Mouse (Mus musculus) forebrain, postnatal 0 days (tissue): ENCODE data around the gene Jmjd7. TPM values are rescaled to one million over a fixed set of nuclear protein-coding genes. Genes with fewer than 3 reads are reported as not detected.

Experiments
- ATAC-seq: fragments of 200-750 bp; cut with Nextera tagmentation; 2 replicates; pipeline ENCODE4 v1.8.0; 2017; ENCODE audit warnings: mild to moderate bottlenecking, moderate library complexity
- DNase-seq: peaks from one replicate; pipeline ENCODE4 v3.0.0-alpha.2; 2015
- H3K27ac ChIP-seq: fragments of 300-500 bp; sonication (generic); 2 replicates; pipeline ENCODE4 v1.5.1; 2014; ENCODE audit warnings: low read depth, mild to moderate bottlenecking, antibody characterized with exemption, low read length, moderate library complexity, mixed read lengths
- H3K27me3 ChIP-seq: fragments of 300-500 bp; sonication (generic); 2 replicates; pipeline ENCODE4 v1.6.1; 2014; ENCODE audit warnings: mild to moderate bottlenecking, low read length, mixed read lengths; ENCODE audit not compliant: insufficient read depth
- H3K36me3 ChIP-seq: fragments of 300-500 bp; sonication (generic); 2 replicates; pipeline ENCODE4 v1.6.1; 2014; ENCODE audit warnings: mild to moderate bottlenecking, moderate library complexity; ENCODE audit not compliant: insufficient read depth
- H3K4me1 ChIP-seq: fragments of 300-500 bp; sonication (generic); 2 replicates; pipeline ENCODE4 v1.6.1; 2014; ENCODE audit warnings: antibody characterized with exemption; ENCODE audit not compliant: insufficient read depth
- H3K4me2 ChIP-seq: fragments of 300-500 bp; sonication (generic); 2 replicates; pipeline ENCODE4 v1.6.1; 2014; ENCODE audit warnings: low read depth, mild to moderate bottlenecking, moderate library complexity
- H3K4me3 ChIP-seq: fragments of 300-500 bp; sonication (generic); 2 replicates; pipeline ENCODE4 v1.5.1; 2014; ENCODE audit warnings: low read depth, low read length, mixed read lengths
- H3K9ac ChIP-seq: fragments of 300-500 bp; sonication (generic); 2 replicates; pipeline ENCODE4 v1.6.1; 2014; ENCODE audit warnings: mild to moderate bottlenecking
- H3K9me3 ChIP-seq: fragments of 300-500 bp; sonication (generic); 2 replicates; pipeline ENCODE4 v1.6.1; 2016; ENCODE audit warnings: low read length
- CTCF ChIP-seq: sonication (generic); IDR thresholded peaks from 2 replicates; pipeline ENCODE4 v1.5.1; 2016; ENCODE audit warnings: antibody characterized with exemption, control low read depth, low read depth
- WGBS: fragments of 180-500 bp; shearing (Covaris S2); extraction: QIAGEN DNeasy Blood & Tissue Kit; methylation state at CpG from one replicate; pipeline ENCODE4 v1.1.7; 2014; 5-methylcytosine and 5-hydroxymethylcytosine counted together
- polyA plus RNA-seq: library from polyadenylated mRNA; unstranded; fragments of >200 nt; fragmentation: Nextera tagmentation; extraction: Ambion mirVana; gene quantifications from 2 replicates; pipeline ENCODE4 v1.2.1, GENCODE M21; 2015
- total RNA-seq: library from RNA; depleted of rRNA; stranded (reverse); fragments of >200 nt; gene quantifications from 2 replicates; pipeline ENCODE4 v1.2.3, GENCODE M21; 2014

Gene Jmjd7
- total and polyA plus RNA-seq, 2 experiments from 2014 or later, result 14.6 to 16.9 TPM

- no peak for TF ChIP-seq CTCF
- no peak overlapping the region for H3K4me3 ChIP-seq
- no peaks in the 10 kb centered on the region for H3K27me3 ChIP-seq
- no peak overlapping the region for H3K27ac ChIP-seq
- H3K36me3 ChIP-seq, result no peaks in the 10 kb centered on the region
- WGBS, result 84% methylated on average over 4 of the region's 4 CpGs
- no peaks in the 10 kb centered on the region for H3K9me3 ChIP-seq
- DNase-seq, result no peak
- no peaks in the 10 kb centered on the region for H3K4me1 ChIP-seq
- H3K9ac ChIP-seq, result no peak overlapping the region
- no peak overlapping the region for H3K4me2 ChIP-seq
- no peak for ATAC-seq
Observed at GRCm38 (mm10) chr2:120058818-120059217, 31.5 kb downstream of the Jmjd7 start.

DNA sequence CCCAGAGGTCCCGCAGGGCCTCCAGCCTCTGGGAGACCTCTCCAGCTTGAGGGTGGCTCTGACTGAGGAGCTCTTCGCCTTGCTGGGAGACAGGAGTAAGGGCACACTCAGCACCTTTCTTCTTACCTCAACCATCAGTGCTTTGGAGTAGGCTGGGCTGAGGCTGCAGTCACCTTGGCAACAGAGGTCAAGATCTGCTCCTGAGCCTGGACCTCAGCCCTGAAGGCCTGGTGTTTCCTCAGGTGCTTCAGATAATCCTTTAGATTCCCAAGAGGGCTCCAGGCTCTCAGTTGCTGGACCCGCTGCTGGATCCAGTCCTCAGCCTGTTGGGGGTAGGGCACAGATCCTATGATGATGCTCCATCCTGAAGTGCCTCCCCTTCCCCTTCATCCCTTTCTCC lies 32.2 kb downstream of the Jmjd7 start:
- no peak for TF ChIP-seq CTCF
- ATAC-seq (no peak), DNase-seq (no peak)
- no peak overlapping the region for H3K4me3 ChIP-seq
- H3K36me3 ChIP-seq, result no peaks in the 10 kb centered on the region
- H3K4me2 ChIP-seq, result no peak overlapping the region
- H3K9me3 ChIP-seq, result no peaks in the 10 kb centered on the region
- 95% methylated on average over 3 of the region's 3 CpGs for WGBS
- no peak overlapping the region for H3K9ac ChIP-seq
- no peaks in the 10 kb centered on the region for H3K27me3 ChIP-seq
- H3K4me1 ChIP-seq, result no peaks in the 10 kb centered on the region
- H3K27ac ChIP-seq, result no peak overlapping the region

GRCm38 (mm10) chr2:120060190-120060589 lies 32.9 kb downstream of the Jmjd7 start:
- no peak for ATAC-seq
- no peak overlapping the region for H3K9ac ChIP-seq
- WGBS, result 69% methylated on average over 6 of the region's 6 CpGs

GRCm38 (mm10) chr2:120060651-120061050 lies 33.4 kb downstream of the Jmjd7 start:
- Histone ChIP-seq H3K4me2 (no peak overlapping the region), H3K9me3 (no peaks in the 10 kb centered on the region), H3K4me3 (no peak overlapping the region), H3K9ac (no peak overlapping the region), H3K36me3 (no peaks in the 10 kb centered on the region), H3K4me1 (no peaks in the 10 kb centered on the region), H3K27ac (no peak overlapping the region), H3K27me3 (no peaks in the 10 kb centered on the region)
- DNase-seq (no peak), ATAC-seq (no peak)
- TF ChIP-seq CTCF, result no peak
- WGBS, result 80% methylated on average over 9 of the region's 9 CpGs

More at GRCm38 (mm10) chr2:120060190-120060589, 32.9 kb downstream of the Jmjd7 start:
- no peaks in the 10 kb centered on the region for H3K27me3 ChIP-seq
- H3K27ac ChIP-seq, result no peak overlapping the region
- H3K4me1 ChIP-seq, result no peaks in the 10 kb centered on the region
- no peaks in the 10 kb centered on the region for H3K36me3 ChIP-seq
- H3K4me2 ChIP-seq, result no peak overlapping the region
- H3K9me3 ChIP-seq, result no peaks in the 10 kb centered on the region
- no peak overlapping the region for H3K4me3 ChIP-seq
- no peak for DNase-seq
- no peak for TF ChIP-seq CTCF

GRCm38 (mm10) chr2:120062248-120062647 lies 35.0 kb downstream of the Jmjd7 start:
- H3K36me3 ChIP-seq, result no peaks in the 10 kb centered on the region
- H3K4me1 ChIP-seq, result no peaks in the 10 kb centered on the region
- H3K4me3 ChIP-seq, result no peak overlapping the region
- H3K27ac ChIP-seq, result no peak overlapping the region
- no peak overlapping the region for H3K4me2 ChIP-seq
- no peaks in the 10 kb centered on the region for H3K27me3 ChIP-seq
- TF ChIP-seq CTCF, result no peak
- no peak overlapping the region for H3K9ac ChIP-seq
- no peaks in the 10 kb centered on the region for H3K9me3 ChIP-seq
- 84% methylated on average over 8 of the region's 8 CpGs for WGBS
- no peak for ATAC-seq
- DNase-seq, result no peak

GRCm38 (mm10) chr2:120064639-120065038 lies 37.4 kb downstream of the Jmjd7 start:
- Histone ChIP-seq H3K36me3 (no peaks in the 10 kb centered on the region), H3K4me3 (no peak overlapping the region), H3K9me3 (no peaks in the 10 kb centered on the region), H3K4me1 (peaks cover 4% of the 10 kb centered on the region; the same call in 1 of the 2 replicates), H3K27me3 (no peaks in the 10 kb centered on the region), H3K4me2 (no peak overlapping the region), H3K27ac (no peak overlapping the region), H3K9ac (no peak overlapping the region)
- TF ChIP-seq CTCF, result peak; percentile 32; the same call in 1 of the 2 replicates
- no peak for DNase-seq
- ATAC-seq, result no peak
- WGBS, result 87% methylated on average over 6 of the region's 6 CpGs

DNA sequence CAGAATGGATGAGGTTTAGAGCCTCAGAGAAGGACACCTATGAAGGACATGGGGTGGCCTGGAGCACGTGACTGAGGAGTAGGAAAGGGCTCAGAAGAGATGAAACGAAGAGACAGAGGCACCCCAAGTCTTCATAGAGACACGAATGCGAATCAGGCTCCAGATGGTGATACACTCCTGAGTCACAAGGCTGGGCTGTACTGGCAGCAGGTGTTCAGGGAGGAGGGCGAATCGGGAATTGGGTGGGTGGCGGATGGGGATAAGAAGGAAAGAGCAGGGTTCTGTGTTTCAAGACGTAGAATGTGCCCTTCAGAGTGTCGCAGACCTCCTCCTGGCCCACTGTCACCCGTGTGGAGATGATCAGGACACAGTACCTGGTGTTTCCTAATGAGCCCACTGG lies 38.0 kb downstream of the Jmjd7 start:
- H3K4me2 ChIP-seq, result no peak overlapping the region
- no peaks in the 10 kb centered on the region for H3K36me3 ChIP-seq
- H3K4me3 ChIP-seq, result no peak overlapping the region
- H3K9ac ChIP-seq, result no peak overlapping the region
- no peak overlapping the region for H3K27ac ChIP-seq
- DNase-seq (no peak), ATAC-seq (no peak)
- 95% methylated on average over 10 of the region's 10 CpGs for WGBS
- H3K27me3 ChIP-seq, result no peaks in the 10 kb centered on the region
- H3K9me3 ChIP-seq, result no peaks in the 10 kb centered on the region
- no peak for TF ChIP-seq CTCF
- peaks cover 4% of the 10 kb centered on the region; the same call in 1 of the 2 replicates for H3K4me1 ChIP-seq
